Mouse (Mus musculus) forelimb bud, embryonic 11.5 days (tissue): ENCODE results near the gene Dst.

ENCODE experiments used
- DNase-seq: peaks from one replicate; pipeline ENCODE4 v3.0.0-alpha.2; 2012; ENCODE audit warnings: low read depth, low spot score

Dst gene

DNA sequence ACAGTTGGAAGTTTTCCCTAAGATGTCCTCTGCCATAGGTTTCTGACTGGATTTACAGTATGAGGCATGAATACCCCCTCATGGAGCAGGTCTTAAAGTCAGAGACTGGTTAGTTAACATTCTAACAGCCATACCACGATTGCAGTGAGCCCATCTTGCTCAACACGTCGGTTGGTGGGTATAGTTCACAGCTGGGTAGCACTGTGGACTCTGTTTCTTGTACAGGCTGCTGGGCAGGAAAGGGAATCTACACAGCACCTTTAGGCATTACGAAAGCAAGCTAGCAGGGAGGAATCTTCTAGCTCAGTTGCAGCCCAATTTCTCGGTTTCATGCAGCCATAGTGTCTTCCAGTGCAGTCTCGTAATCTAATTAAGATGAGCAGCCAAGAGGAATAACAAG, 69.8 kb downstream of the Dst start:
- no peak for DNase-seq

DNA sequence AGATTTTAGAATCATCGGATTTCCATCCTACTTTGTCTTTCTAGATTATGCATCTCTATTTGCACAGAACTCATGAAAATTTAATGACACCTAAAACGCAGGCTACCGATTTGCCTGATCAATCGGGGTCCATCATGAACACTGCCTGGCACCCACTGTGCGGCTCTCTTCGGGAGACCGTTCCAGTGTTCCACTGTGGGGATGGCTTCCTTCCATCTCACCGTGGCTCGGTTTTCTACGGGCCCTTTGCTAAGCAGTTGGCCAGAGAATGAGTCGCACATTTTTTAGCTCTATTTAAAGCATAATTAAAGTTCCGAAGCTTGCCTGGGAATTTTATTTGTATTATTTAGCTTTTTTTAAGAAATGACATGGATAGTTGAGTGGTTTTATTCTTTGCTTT, 72.4 kb downstream of the Dst start:
- DNase-seq: no peak

DNA sequence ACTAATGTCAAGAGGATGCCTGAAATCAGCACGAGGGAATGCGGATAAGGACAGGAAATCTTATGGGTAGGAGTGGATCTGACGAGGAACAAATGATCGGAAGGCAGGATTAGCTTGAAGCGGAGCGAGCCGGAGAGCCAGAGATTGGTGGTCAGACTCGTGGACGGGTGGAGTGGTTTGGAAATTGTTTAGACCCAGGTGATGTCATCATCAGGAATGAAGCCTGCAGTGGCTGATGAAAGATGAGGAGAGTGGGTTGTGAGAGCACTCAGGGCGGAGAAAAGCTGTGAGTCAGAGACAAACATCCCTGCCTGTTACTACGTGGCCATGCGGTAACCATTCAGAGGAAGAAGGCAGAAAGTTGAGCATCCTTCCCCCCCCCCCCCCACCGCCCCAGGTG, 81.6 kb downstream of the Dst start:
- no peak for DNase-seq

DNA sequence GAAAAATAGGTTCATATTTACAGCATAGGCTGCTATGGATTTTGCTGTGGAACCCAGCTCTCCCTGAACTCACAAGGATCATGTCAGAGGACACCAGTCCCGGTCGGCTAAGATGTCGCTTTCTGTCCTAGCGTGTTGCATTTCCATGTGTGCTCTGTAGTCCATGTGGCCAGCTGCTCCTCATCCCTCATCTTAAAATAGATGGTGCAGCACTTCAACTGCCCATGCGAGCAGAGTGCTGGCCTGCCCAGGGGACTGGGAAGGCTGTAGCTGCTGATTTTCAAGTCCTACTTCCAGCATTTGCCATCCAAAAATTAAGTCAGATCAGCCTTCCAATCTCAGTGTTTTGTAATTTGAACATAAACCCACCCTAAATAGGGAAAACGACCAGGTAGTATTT, 83.0 kb downstream of the Dst start:
- DNase-seq: no peak

DNA sequence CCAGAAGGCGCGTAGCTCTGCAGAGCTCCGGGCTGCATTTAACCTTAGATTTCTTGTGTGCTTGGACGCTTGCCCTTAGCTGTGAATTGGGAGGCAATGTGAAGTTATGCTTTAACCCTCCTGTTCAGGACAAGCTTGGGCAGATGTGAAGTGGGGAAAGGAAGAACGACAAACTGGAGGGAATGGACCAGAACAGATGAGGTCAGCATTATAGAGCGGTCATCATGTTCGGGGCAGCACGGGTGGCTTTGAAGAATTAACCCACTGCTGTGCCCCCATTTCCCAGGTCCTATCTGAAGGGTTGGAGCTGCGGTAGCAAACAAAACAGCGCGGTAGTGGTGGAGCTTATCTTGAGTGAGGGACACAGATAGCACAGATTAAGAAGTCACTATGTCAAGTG, 84.8 kb downstream of the Dst start:
- no peak for DNase-seq

DNA sequence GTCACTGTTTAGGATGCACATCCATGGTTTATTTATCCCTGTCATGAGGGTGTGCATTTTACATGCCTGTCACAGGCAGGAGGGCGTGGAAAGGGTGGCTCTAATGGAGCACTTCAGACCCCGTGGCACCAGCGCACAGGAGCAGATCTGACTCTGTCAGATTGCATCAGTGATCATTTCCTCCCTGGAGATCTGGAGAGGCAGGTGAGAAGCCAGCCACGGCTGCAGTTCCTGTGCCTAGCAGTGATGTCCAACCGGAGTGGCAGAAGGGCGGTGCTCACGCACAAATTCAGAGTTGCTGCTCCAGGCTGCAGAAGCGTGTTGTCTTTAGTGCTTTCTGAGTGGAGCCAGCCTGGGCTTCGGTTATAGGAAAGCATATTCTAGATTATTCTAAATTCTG, 86.2 kb downstream of the Dst start:
- no peak for DNase-seq

DNA sequence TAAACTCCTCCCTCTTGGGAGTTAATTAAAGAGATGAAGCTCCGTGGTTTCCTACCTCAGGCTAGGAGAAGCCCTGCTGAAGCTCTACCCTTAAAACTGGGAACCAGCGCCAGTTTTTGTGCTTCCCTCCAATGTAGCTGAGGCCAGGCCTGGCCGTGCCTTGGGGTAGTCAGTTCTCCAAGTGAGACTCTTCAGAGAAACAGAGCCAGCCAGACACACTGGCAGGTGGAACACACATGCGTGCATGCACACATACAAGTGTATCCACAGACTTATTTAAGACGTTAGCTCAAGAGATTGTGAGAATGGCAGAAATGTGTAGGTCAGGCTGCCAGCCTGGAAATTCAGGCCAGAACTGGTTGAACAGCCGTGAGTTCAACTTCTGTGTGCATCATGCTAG, 87.4 kb downstream of the Dst start:
- DNase-seq: no peak

DNA sequence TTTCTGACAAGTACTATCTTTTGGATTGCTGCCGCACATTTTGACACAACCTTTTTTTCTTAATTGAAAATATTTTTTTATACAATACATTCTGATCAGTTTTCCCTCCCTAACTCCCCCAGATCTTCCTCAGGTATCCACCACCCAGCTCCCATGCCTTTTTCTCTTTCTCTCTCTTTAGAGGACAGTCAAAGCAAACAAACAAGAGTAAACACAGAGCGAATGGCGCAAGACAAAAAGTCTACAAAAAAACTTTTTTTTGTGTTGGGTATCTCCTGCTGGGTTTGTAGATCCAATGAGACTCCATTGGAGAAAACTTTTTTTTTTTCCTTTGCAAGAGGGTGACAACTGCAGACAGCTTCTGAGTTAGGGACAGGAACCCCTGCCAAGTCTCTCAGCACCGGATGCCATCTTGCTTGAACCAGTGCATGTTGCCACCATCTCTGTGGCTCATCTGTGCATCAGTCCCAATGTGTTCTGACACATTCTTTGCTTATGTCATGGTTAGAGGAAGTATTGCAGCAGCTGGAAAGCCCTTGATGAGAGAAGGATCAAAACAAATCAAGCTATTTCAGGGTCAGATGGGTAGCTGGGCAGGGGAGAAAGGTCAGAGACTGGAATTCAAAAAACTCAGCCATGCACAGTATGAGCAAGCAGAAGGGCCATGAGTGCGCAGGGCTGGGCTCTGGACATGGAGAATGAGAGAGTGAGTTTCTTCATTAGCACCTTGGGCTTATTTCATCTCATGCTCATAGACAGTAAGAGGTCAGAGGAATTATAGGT, 88.3 kb downstream of the Dst start:
- no peak for DNase-seq

DNA sequence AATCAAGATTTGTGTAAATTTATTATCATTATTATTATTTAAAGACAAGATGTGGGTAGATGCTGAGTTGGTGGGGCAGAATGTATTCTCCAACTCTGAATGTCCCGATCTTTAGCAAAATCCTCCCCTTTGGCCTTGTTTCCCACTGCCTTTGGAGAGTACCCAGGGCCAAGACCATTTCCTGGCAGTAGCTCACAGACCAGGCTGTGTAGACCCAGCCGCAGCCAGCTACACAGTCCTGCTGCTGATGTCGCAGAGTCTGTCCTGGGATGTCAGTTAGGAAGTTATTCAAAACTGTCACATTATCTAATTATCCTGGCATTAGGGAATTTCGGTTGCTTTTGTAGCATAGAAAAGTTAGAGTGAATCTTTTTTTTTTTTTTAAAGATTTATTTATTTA, 94.3 kb downstream of the Dst start:
- no peak for DNase-seq

DNA sequence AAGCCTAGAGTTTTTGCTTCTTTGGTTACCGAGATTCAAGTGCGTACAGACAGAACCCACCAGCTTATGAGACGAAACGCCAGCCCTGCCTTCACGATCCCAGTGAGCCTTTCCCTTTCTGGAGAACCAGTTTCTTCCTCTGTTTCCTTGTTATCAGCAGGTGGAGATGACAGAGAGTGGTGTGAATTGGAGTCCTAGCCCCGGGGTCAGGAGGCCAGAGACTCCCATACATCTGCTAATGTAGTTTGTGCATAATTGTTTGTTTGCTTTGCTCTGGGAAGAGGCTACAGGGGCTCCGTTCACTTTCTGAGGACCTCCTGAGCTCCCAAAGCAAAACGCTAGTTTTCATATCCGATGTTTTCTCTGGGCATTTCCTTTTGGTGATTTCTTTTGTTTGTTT, 94.9 kb downstream of the Dst start:
- DNase-seq: no peak

DNA sequence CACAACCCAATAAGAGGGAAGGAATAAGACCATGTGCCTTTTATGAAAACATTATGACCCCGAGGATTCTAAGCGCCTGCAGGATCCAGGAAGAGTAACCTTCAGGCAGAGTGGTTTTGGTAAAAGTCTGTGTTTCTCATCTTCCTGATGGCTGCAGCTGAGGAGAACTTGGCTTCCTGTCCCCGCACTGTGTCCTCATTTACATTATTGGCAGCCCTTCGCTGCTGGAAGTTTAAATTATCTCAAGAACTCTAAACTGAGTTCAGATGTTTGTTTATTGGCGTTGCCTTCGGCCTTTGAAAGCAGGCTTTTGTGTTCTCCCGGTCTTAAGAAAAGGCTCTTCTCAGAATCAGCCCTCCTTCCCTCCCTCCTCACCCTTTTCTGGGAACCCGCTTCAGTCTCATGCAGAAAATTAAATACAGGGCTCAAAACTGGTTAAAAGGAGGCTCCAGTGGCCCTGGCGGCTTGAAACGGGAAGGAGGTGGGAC, 97.3 kb downstream of the Dst start:
- peak; percentile 74 for DNase-seq

DNA sequence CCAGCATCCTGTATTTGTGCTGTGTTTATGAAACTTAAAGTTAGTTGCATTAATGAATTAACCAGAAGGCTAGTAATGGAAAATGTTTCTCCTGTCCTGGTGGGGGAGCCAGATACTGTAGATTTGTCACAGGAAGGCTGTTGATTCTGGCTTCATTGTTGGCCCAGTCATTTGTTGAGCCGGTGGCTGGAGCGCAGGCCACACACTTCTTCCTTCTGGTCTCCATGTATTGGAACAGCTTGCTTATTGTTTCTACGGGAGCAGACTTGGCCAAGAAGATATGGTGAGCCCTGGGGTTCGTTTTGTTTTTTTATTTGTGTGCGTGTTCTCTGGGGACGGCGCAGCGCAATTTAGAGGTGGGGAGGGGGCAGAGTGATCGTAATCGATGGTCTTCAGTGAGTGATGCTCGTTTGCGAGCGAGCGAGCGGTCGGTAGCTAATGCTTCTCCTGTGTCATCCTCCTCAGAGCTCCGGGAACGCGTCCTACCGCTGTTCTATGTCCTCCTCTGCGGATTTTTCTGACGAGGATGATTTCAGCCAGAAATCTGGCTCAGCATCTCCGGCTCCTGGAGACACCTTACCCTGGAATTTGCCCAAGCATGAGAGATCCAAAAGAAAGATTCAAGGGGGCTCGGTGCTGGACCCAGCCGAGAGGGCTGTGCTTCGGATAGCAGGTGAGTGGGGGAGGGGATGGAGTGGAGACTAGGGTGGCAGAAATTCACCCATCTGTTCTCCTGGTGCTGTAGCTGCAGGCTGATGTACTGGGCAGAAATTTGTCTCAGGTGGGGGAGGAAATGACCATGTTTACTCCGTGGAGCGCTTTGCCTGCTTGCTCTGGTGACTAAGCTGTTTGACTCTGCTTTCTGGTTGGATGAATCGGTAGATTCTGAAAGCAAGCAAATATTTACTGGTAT, 98.0 kb downstream of the Dst start:
- peak; percentile 73 for DNase-seq

DNA sequence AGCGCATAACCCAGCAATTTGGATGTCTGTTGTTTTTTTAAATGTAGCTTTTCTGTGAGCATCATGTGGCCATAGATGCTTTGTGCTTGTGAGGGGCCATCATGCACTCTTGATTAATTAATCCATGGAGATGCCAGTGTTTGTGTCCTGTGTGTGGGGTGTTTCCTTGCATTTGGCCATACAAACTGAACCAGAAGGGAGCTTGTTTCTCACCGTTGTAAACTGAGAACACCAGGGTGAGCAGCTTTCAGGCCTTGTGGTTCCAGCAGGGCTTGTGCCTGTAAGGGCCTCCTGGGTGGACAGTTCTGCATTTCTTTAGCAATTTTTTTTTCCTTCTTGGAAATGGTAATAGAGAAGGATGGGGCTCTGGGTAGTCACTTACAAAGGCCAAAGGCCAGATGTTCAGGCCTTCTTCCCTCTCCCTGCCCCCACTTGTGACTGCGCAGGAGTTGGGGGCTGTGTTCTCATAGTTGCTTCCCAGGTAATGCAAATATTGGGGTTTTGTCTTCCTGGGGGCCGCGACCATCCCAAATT, 98.9 kb downstream of the Dst start:
- no peak for DNase-seq

DNA sequence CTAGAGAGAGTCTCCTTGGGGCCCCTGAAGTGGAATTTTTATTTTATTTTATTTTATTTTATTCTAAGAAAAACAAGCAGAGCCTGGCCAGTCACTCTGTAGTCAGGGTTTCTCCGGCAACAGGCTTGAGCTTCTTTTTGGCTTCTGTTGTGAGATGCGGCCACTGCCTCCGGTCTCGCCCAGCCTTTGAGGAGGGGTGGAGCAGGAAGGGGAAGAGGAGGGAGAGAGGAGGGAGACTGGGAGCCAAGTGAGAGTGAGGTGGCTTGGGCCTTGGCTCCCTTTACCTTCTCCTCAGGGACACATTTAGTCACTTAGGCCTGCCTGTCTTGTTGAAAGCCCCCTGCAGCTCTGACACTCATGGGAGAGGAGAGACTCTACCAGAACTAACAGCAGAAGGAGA, 99.4 kb downstream of the Dst start:
- no peak for DNase-seq

DNA sequence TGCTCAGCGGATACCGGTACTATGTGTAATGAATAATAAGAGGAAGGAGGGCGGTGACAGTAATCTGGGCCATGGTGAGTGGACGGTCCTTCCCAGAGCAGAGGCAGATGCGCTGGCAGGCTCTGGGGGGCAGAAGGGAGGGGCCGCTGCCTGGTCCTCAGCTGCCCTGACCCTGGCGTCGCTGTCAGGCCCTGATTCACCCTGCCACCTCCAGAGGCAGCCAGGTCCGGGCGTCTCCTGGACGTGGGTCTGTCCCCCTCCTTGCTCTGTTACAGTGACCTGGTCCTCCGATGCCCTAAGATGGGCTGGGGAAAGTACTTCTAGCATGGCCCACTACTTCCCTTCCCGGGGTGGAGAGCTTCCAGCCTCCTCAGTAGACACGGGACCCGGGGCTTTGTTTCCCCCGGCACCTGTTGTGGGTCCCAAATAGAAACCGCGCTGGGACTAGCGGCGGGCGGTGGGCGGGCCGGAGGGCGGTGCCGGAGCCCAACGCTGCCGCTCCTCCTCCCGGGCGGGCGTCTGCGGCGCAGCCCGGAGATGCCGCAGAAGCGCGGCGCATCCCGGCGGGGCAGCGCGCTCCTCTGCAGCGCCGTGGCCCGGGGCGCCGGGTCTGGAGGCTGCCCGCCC, 103.1 kb downstream of the Dst start:
- DNase-seq: peak; percentile 28

DNA sequence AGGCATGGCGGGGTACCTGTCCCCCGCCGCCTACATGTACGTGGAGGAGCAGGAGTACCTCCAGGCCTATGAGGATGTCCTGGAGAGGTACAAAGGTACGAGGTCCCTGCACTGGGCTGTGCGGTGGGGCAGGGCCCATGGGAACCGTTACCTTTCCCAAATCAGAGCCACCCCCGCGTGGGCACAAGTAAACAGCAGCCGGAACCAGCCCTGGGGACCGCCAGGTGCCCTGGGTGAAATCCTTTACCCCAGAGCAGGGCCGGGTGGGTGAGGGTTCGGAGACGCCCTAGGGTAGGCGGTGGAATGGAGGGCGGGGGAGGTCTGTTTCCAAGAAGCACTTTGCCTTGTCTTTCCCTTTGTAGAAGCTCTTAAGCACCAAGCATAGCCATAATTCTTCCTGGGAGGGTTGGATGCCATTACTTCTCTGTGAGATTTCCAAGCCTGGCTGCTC, 103.8 kb downstream of the Dst start:
- no peak for DNase-seq

DNA sequence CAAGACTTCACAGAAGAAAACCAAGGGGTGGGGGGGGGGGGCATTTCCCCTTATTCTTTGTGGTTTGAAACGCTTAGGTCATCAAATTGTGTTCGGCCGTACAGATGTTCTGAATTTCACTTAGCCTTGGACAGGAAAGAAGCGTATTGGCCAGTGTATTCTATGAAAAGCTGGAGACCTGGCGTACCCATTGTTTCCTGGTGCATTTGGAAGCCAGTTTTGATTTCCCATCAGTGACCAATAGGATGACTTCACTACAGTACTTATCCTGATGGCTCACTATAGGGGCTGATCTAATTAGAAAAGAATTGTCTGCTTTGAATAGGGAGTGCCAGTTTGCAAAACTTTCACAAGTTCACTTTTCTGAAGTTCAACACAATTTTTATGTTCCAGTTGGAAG, 105.5 kb downstream of the Dst start:
- no peak for DNase-seq

DNA sequence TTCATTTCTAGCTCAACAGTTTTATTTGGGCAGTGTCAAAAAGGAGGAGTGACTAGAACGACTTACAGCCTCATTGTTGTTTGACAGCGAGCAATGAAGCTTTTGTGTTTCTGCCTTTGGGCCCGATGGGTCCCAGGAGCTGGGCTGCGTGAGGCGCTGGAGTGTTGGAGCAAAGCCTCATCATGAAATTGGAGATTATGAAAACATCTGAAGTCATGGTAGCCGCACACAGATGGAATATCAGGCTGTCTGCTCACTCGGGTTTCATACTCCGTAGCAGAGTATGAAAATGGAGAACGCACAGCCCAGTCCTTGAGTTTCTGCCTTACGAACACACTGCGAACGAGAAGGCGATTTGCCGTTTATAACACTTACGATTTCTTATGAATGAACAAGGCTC, 108.8 kb downstream of the Dst start:
- no peak for DNase-seq

DNA sequence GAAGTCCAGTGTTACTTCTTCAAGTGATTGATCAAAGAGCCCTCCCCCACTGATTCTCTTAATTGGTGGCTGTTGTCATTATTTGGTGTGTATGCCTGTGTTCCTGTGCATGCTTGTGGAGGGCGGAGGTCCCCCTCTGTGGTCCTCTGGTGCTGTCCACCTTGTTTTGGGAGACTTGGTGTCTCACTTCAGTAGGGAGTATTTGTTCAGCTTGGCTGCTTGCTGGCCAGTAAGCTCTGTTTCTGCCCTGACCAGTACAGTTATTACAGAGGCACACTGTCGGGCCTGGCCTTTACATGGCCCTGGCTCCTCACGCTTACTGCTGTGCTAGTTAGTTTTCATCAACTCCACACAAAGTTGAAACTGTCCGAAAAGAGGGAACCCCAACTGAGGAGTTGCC, 109.3 kb downstream of the Dst start:
- no peak for DNase-seq

DNA sequence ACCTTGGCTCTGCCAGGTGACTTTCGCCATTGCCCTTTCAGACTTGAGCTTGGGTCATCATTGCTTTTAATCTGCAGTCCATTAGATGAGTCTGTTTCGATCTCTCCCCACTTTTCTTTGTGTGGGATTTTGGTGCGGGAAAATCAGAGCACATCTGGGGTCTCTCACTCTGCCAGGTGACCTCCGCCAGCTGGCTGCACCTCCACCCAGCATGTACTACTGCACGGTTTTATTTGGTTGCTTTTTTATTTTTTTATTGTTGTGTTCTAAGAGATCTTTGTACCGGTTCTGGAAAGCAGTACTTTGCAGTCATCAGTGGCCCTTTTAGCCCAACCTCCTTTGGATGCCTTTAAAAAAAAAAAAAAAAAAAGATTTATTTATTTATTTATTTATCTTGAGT, 112.6 kb downstream of the Dst start:
- no peak for DNase-seq

DNA sequence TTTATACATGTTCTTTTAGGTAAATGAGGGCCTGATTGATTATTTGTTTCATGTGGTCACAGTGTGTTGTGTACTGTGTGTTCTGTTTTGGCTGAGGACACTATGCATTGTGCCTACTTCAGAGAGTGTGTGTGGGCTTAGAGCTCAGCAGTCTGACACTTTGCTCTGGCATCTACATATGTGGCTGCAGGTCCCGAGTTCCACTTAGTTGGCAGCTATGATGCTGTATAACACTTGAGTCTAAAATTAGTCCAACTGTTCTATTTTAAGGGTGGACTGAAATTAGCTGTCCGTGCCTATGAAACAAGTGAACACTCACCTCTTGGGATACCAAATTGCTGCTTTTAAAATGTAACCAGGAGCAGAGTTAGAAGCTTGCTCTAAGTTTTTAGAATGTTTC, 113.5 kb downstream of the Dst start:
- DNase-seq: no peak

DNA sequence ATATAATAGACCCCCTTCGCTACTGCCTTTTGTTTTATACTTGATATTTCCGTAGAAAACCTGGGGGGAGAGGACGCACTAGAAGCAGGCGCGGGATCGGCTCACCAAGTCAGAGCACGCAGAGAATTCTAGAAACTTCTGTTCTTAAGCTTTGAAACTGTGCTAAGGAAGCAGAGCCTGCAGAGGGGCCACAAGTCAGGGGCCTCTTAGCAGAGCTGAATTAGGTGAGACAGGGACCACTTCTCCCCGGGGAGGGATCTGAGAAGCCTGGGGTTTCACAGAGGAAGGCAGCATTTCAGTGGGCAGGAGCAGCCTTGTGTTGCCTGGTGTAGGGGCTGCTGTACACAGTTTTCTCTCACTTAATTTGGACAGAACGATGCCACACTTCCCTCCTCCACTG, 115.1 kb downstream of the Dst start:
- DNase-seq: no peak
